Mouse (Mus musculus) MEL (cell line): Measurements from ENCODE around the gene Cyb5r4.

Source experiments
- CHD2 ChIP-seq: IDR thresholded peaks from 2 replicates; pipeline ENCODE4 v1.6.1; 2011; ENCODE audit warnings: low read length, improper control_type of control experiment
- CTCF ChIP-seq, 3 experiments: IDR thresholded peaks in 2 of 3; conservative IDR thresholded peaks in 1 of 3; 2 replicates each; pipeline ENCODE4 v1.5.1; 2011 to 2012; ENCODE audit warnings: low read length in 3 of 3, low read depth in 2 of 3, mild to moderate bottlenecking in 2 of 3, improper control_type of control experiment in 1 of 3, inconsistent platforms in 1 of 3, mixed read lengths in 1 of 3, moderate library complexity in 1 of 3; ENCODE audit not compliant: control insufficient read depth in 1 of 3, insufficient read depth in 1 of 3, poor library complexity in 1 of 3, severe bottlenecking in 1 of 3
- EP300 ChIP-seq, 2 experiments: IDR thresholded peaks; 2 replicates each; pipeline ENCODE4 v1.6.1; 2011; ENCODE audit warnings: improper control_type of control experiment in 2 of 2, low read length in 2 of 2, low read depth in 1 of 2, mild to moderate bottlenecking in 1 of 2
- GATA1 ChIP-seq: IDR thresholded peaks from 2 replicates; pipeline ENCODE4 v1.6.1; 2011; ENCODE audit warnings: low read depth, low read length, improper control_type of control experiment
- JUND ChIP-seq: IDR thresholded peaks from 2 replicates; pipeline ENCODE4 v1.6.1; 2011; ENCODE audit warnings: low read depth, mild to moderate bottlenecking, improper control_type of control experiment, low read length
- POLR2A ChIP-seq, 2 experiments: IDR thresholded peaks; 2 replicates each; pipeline ENCODE4 v1.6.1; 2011 to 2012; ENCODE audit warnings: low read length in 2 of 2, mild to moderate bottlenecking in 2 of 2, control low read depth in 1 of 2, improper control_type of control experiment in 1 of 2, low read depth in 1 of 2, moderate library complexity in 1 of 2; ENCODE audit not compliant: control insufficient read depth in 1 of 2, insufficient read depth in 1 of 2, poor library complexity in 1 of 2
- POLR2AphosphoS5 ChIP-seq: IDR thresholded peaks from 2 replicates; pipeline ENCODE4 v1.6.1; 2012; ENCODE audit warnings: low read depth, borderline replicate concordance, mild to moderate bottlenecking, inconsistent platforms, low read length, moderate library complexity, mixed read lengths
- RAD21 ChIP-seq: IDR thresholded peaks from 2 replicates; pipeline ENCODE4 v1.6.1; 2011; ENCODE audit warnings: mild to moderate bottlenecking, low read depth, low read length, improper control_type of control experiment
- TAL1 ChIP-seq: IDR thresholded peaks from 2 replicates; pipeline ENCODE4 v1.6.1; 2012; ENCODE audit warnings: mild to moderate bottlenecking, inconsistent platforms, low read length, moderate library complexity, mixed read lengths
- TCF12 ChIP-seq: IDR thresholded peaks from 2 replicates; pipeline ENCODE4 v1.6.1; 2014; ENCODE audit warnings: low read depth, mild to moderate bottlenecking, inconsistent platforms, low read length, improper control_type of control experiment, moderate library complexity
- USF1 ChIP-seq: IDR thresholded peaks from 2 replicates; pipeline ENCODE4 v1.6.1; 2014; ENCODE audit warnings: low read depth, mild to moderate bottlenecking, inconsistent platforms, low read length, improper control_type of control experiment, moderate library complexity
- USF2 ChIP-seq, 2 experiments: IDR thresholded peaks; 2 replicates each; pipeline ENCODE4 v1.6.1; 2011 to 2012; ENCODE audit warnings: improper control_type of control experiment in 2 of 2, low read length in 2 of 2, borderline replicate concordance in 1 of 2, inconsistent platforms in 1 of 2, low read depth in 1 of 2, mild to moderate bottlenecking in 1 of 2; ENCODE audit not compliant: insufficient read depth in 1 of 2

DNA sequence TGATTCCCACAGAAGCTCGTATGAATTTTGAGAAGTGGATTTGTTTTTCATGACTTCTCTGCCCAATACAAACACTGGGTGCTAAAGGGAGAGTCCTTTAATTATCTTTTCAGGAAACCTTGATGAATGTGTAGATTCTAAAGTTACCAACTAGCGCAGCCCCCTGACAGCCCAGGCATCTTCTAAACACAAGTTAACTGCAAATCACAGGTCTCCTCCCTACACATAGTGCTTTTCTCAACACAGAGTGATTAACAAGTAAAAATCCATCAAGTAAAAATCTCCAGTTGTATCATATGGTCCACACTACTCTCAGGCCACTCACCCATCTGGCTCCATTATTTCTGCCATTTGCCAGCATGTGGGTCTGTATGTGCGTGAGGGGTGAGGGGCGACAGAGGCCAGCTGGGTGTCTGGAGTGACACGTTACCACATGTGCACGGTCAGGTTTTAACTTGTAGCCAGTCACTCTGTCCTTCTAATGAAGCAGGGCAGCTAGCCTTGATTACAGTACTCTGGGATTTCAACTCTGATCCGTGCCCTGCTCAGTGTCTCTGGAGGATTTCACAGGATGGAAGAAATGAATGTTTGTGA is 35.0 kb upstream of the Cyb5r4 start:
- TF ChIP-seq USF1 (no peak), GATA1 (no peak), TAL1 (no peak), POLR2A (IDR thresholded peaks at IDR 0.05; ENCODE audit: control insufficient read depth in 1 of 2, insufficient read depth in 1 of 2, low read depth in 1 of 2, low read length in 2 of 2, poor library complexity in 1 of 2) (no peak), USF2 (IDR thresholded peaks at IDR 0.05; ENCODE audit: borderline replicate concordance in 1 of 2, insufficient read depth in 1 of 2, low read depth in 1 of 2, low read length in 2 of 2) (no peak), CHD2 (no peak), JUND (no peak), CTCF (IDR thresholded peaks at IDR 0.05 in 2 of 3, conservative IDR thresholded peaks at IDR 0.05 in 1 of 3; ENCODE audit: control insufficient read depth in 1 of 3, insufficient read depth in 1 of 3, low read depth in 2 of 3, low read length in 3 of 3, poor library complexity in 1 of 3, severe bottlenecking in 1 of 3) (no peak), EP300 (IDR thresholded peaks at IDR 0.05; ENCODE audit: low read depth in 1 of 2, low read length in 2 of 2) (no peak), POLR2AphosphoS5 (no peak), TCF12 (no peak), RAD21 (no peak)
